ENCODE assay signal across 8 mouse cellular contexts in the genomic region with DNA sequence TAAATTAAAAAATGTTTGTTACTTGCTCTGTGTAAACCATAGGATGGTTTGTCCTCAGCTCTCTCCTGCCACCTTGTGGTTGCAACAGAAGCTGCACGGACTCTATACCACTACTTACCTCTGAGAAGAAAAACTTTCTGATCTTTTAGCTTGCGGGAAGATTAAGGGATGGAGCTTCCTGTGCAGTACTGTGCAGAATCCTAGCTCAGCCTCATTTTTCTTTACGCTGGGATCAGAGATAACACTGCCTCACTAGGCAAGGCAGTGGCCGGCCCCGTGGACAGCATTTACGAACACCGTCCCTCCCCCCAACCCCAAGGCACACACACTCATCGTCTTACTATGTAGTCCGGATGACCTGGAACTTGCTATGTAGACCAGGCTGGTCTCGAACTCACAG. TPM values are rescaled to one million over a fixed set of nuclear protein-coding genes. Genes with fewer than 3 reads are reported as not detected.
DNase-seq lines count a peak whose midpoint lies in the region; ATAC-seq and TF ChIP-seq lines count a peak whose summit lies in the region.

No protein-coding gene starts in this region.

- dilution Hi-C loops in CH12.LX (cut with MboI; ENCODE audit: extremely low pct_ligation_motif_present, extremely low pct_unique_long_range_greater_than_20kb, low sequenced_read_pairs) = no loop called here

- no peak for TF ChIP-seq EP300 in CH12.LX (IDR thresholded peaks at IDR 0.05; ENCODE audit: low read length)

- H3K4me2 ChIP-seq in CH12.LX (ENCODE audit: insufficient read depth, low read depth, poor library complexity, severe bottlenecking) = peak overlapping the region; percentile 37; the same call in 1 of the 2 replicates
- H3K4me2 ChIP-seq in lung, embryonic 14.5 days = peak overlapping the region; percentile 76

- no peak overlapping the region for H3K27ac ChIP-seq in CH12.LX (ENCODE audit: insufficient read depth, low read depth)
- no peak overlapping the region for H3K27ac ChIP-seq in embryonic fibroblast, embryonic 13.5 days (ENCODE audit: insufficient read depth, low read length)
- H3K27ac ChIP-seq in lung, embryonic 14.5 days (ENCODE audit: low read depth) = no peak overlapping the region
- no peak overlapping the region for H3K27ac ChIP-seq in olfactory bulb, adult 2 months (ENCODE audit: insufficient read depth, low read depth, low read length)

- peaks cover 8% of the 10 kb centered on the region for H3K9me3 ChIP-seq in CH12.LX (replicated peaks; ENCODE audit: low read length)
- no peaks in the 10 kb centered on the region for H3K9me3 ChIP-seq in lung, embryonic 14.5 days (ENCODE audit: low read depth, low read length)

- peak; percentile 82 for DNase-seq in CH12.LX (ENCODE audit: extremely low read depth)
- peak; percentile 68 to 74 for DNase-seq in adrenal gland, postnatal 36 days
- peak; percentile 67 to 76 for DNase-seq in heart, postnatal 36 days
- DNase-seq in layer of hippocampus, adult 11-12 months (ENCODE audit: low spot score) = peak; percentile 53
- DNase-seq in lung, embryonic 14.5 days = peak; percentile 92
- peak; percentile 68 to 86 for DNase-seq in thymus, postnatal 10 days (ENCODE audit: low spot score in 2 of 2)

- in situ Hi-C loops in CH12.LX (cut with MboI; ENCODE audit: low pct_ligation_motif_present, low pct_unique_long_range_greater_than_20kb, low sequenced_read_pairs) = loop anchor here (5.0 to 10.0 kb wide), 5 partner anchors 33 to 237 kb away; a partner anchor contains a TSS

- TF ChIP-seq POLR2A in CH12.LX (IDR thresholded peaks at IDR 0.05; ENCODE audit: low read depth, low read length) = no peak
- TF ChIP-seq POLR2A in embryonic fibroblast, embryonic 13.5 days (IDR thresholded peaks at IDR 0.05; ENCODE audit: low read depth, low read length) = no peak
- no peak for TF ChIP-seq POLR2A in olfactory bulb, adult 2 months (IDR thresholded peaks at IDR 0.05; ENCODE audit: insufficient read depth, low read depth, low read length)

- intact Hi-C loops in heart, postnatal 36 days (cut with DNase I) = loop anchor here (2.0 to 5.0 kb wide), 3 partner anchors 69 to 253 kb away; a partner anchor contains a TSS

- no peaks in the 10 kb centered on the region for H3K27me3 ChIP-seq in CH12.LX (replicated peaks)
- H3K27me3 ChIP-seq in lung, embryonic 14.5 days (ENCODE audit: insufficient read depth, low read length) = no peaks in the 10 kb centered on the region

- no peak overlapping the region for H3K9ac ChIP-seq in CH12.LX (ENCODE audit: insufficient read depth, low read depth)
- no peak overlapping the region for H3K9ac ChIP-seq in lung, embryonic 14.5 days

- 17% methylated on average over 10 of the region's 10 CpGs for WGBS in lung, embryonic 14.5 days
- 16% methylated on average over 10 of the region's 10 CpGs for WGBS in olfactory bulb, adult 2 months

- peak overlapping the region in 2 of 3 experiments; percentile 3 to 85 for H3K4me3 ChIP-seq in CH12.LX (replicated peaks in 1 of 3; ENCODE audit: low read depth in 2 of 3, low read length in 2 of 3, poor library complexity in 1 of 3)
- no peak overlapping the region for H3K4me3 ChIP-seq in embryonic fibroblast, embryonic 13.5 days (ENCODE audit: insufficient read depth, low read length)
- 0 out of 2 replicates have a peak overlapping the region, but pooled peaks have one; percentile 67 for H3K4me3 ChIP-seq in lung, embryonic 14.5 days (ENCODE audit: low read depth, low read length)
- H3K4me3 ChIP-seq in olfactory bulb, adult 2 months (ENCODE audit: insufficient read depth, low read depth, low read length) = no peak overlapping the region

- no peaks in the 10 kb centered on the region for H3K79me2 ChIP-seq in CH12.LX (replicated peaks; ENCODE audit: control insufficient read depth, extremely low read depth, insufficient read depth, poor library complexity, severe bottlenecking)

- H3K36me3 ChIP-seq in CH12.LX (replicated peaks in 1 of 2; ENCODE audit: control insufficient read depth in 1 of 2, insufficient read depth in 1 of 2, low read length in 1 of 2) = peaks cover 0 to 8% of the 10 kb centered on the region in 2 experiments
- peaks cover 12% of the 10 kb centered on the region; the same call in 1 of the 2 replicates for H3K36me3 ChIP-seq in lung, embryonic 14.5 days (ENCODE audit: insufficient read depth)

- peak; percentile 6; the same call in 1 of the 2 replicates for ATAC-seq in lung, embryonic 14.5 days (ENCODE audit: insufficient read depth)

- peak; percentile 82 for TF ChIP-seq RAD21 in CH12.LX (IDR thresholded peaks at IDR 0.05; ENCODE audit: low read depth, low read length)

- peaks cover 4 to 18% of the 10 kb centered on the region in 2 experiments for H3K4me1 ChIP-seq in CH12.LX (ENCODE audit: control insufficient read depth in 1 of 2, insufficient read depth in 2 of 2)
- H3K4me1 ChIP-seq in embryonic fibroblast, embryonic 13.5 days (ENCODE audit: control insufficient read depth, insufficient read depth, low read length) = no peaks in the 10 kb centered on the region
- H3K4me1 ChIP-seq in lung, embryonic 14.5 days (ENCODE audit: insufficient read depth) = peaks cover 5% of the 10 kb centered on the region; the same call in 1 of the 2 replicates
- peaks cover 11% of the 10 kb centered on the region for H3K4me1 ChIP-seq in olfactory bulb, adult 2 months (ENCODE audit: control insufficient read depth, insufficient read depth, low read length)

- TF ChIP-seq CTCF in CH12.LX (conservative IDR thresholded peaks at IDR 0.05 in 1 of 2, IDR thresholded peaks at IDR 0.05 in 1 of 2; ENCODE audit: low read depth in 2 of 2, low read length in 2 of 2) = peak; percentile 84 to 90
- TF ChIP-seq CTCF in embryonic fibroblast, embryonic 13.5 days (IDR thresholded peaks at IDR 0.05; ENCODE audit: borderline replicate concordance, insufficient read depth, low read length) = peak; percentile 47; the same call in 1 of the 2 replicates
- TF ChIP-seq CTCF in lung, embryonic 14.5 days (IDR thresholded peaks at IDR 0.05; ENCODE audit: low read depth) = peak; percentile 81
- TF ChIP-seq CTCF in olfactory bulb, adult 2 months (IDR thresholded peaks at IDR 0.05; ENCODE audit: insufficient read depth, low read depth, low read length) = peak; percentile 37; the same call in 1 of the 2 replicates

TF ChIP-seq in CH12.LX, 34 proteins besides CTCF, POLR2A, EP300 and RAD21 (continues in another document):
- TF ChIP-seq MAZ (IDR thresholded peaks at IDR 0.05; ENCODE audit: low read depth, low read length) (no peak), ZC3H11A (IDR thresholded peaks at IDR 0.05; ENCODE audit: low read depth, low read length) (peak; percentile 37; the same call in 1 of the 2 replicates), IRF4 (IDR thresholded peaks at IDR 0.05; ENCODE audit: low read depth, low read length) (no peak; the same call in 1 of the 2 replicates)

RNA-seq across cellular contexts. Expression of a gene that starts 1.0 kb away (rescaled TPM):
- 22.4 and 24.9 TPM in 2 replicates for total RNA-seq in CH12.LX (2012; rRNA removed)
- 4.3 and 5.0 TPM in 2 replicates for total RNA-seq in CH12.LX (2014; rRNA removed)
- 17.7 and 22.8 TPM in 2 replicates for polyA plus RNA-seq in CH12.LX (2012; ENCODE audit: insufficient read length, low read depth)
- 10 to 100 TPM; 50.3 to 59.1 TPM for total RNA-seq in adrenal gland, postnatal 36 days (2021)
- polyA plus RNA-seq in embryonic fibroblast, embryonic 13.5 days (2011; ENCODE audit: insufficient read length, low read depth, missing spikeins) = 20.4 and 21.5 TPM in 2 replicates
- total RNA-seq in heart, postnatal 36 days (2021) = 10 to 100 TPM; 48.3 to 52.6 TPM
- polyA plus RNA-seq in lung, embryonic 14.5 days (2014; fragmentation: Nextera tagmentation; extraction: Ambion mirVana) = 70.8 and 73.8 TPM in 2 replicates
- polyA plus RNA-seq in olfactory bulb, adult 2 months (2012; ENCODE audit: insufficient read depth, insufficient read length, low replicate concordance, missing spikeins) = not detected in 2 replicates

RNA-seq across cellular contexts. Expression of a gene that starts 20.1 kb away (rescaled TPM):
- 0.29 and 0.34 TPM in 2 replicates for total RNA-seq in CH12.LX (2012; rRNA removed)
- total RNA-seq in CH12.LX (2014; rRNA removed) = not detected in 2 replicates
- polyA plus RNA-seq in CH12.LX (2012; ENCODE audit: insufficient read length, low read depth) = 0.30 TPM in 1 of 2 replicates, not detected in the other
- total RNA-seq in adrenal gland, postnatal 36 days (2021) = 10 to 100 TPM; 43.2 to 67.9 TPM
- 3.7 and 5.2 TPM in 2 replicates for polyA plus RNA-seq in embryonic fibroblast, embryonic 13.5 days (2011; ENCODE audit: insufficient read length, low read depth, missing spikeins)
- total RNA-seq in heart, postnatal 36 days (2021) = 1 to 10 TPM; 1.6 to 2.3 TPM
- polyA plus RNA-seq in lung, embryonic 14.5 days (2014; fragmentation: Nextera tagmentation; extraction: Ambion mirVana) = 3.6 and 4.2 TPM in 2 replicates
- not detected in 2 replicates for polyA plus RNA-seq in olfactory bulb, adult 2 months (2012; ENCODE audit: insufficient read depth, insufficient read length, low replicate concordance, missing spikeins)

RNA-seq across cellular contexts. Expression of a gene that starts 32.3 kb away (rescaled TPM):
- not detected in 2 replicates for total RNA-seq in CH12.LX (2012; rRNA removed)
- not detected in 2 replicates for total RNA-seq in CH12.LX (2014; rRNA removed)
- not detected in 2 replicates for polyA plus RNA-seq in CH12.LX (2012; ENCODE audit: insufficient read length, low read depth)
- 1 to 10 TPM; 2.7 to 4.3 TPM for total RNA-seq in adrenal gland, postnatal 36 days (2021)
- polyA plus RNA-seq in embryonic fibroblast, embryonic 13.5 days (2011; ENCODE audit: insufficient read length, low read depth, missing spikeins) = not detected in 2 replicates
- under 1 TPM in 1 of 2 experiments, not detected in 1; 0.22 TPM for total RNA-seq in heart, postnatal 36 days (2021)
- polyA plus RNA-seq in lung, embryonic 14.5 days (2014; fragmentation: Nextera tagmentation; extraction: Ambion mirVana) = 0.53 and 0.68 TPM in 2 replicates
- polyA plus RNA-seq in olfactory bulb, adult 2 months (2012; ENCODE audit: insufficient read depth, insufficient read length, low replicate concordance, missing spikeins) = not detected in 2 replicates

RNA-seq across cellular contexts. Expression of a gene that starts 38.6 kb away (rescaled TPM):
- total RNA-seq in CH12.LX (2012; rRNA removed) = 111 and 148 TPM in 2 replicates
- total RNA-seq in CH12.LX (2014; rRNA removed) = 120 and 142 TPM in 2 replicates
- polyA plus RNA-seq in CH12.LX (2012; ENCODE audit: insufficient read length, low read depth) = 96.9 and 107 TPM in 2 replicates
- total RNA-seq in adrenal gland, postnatal 36 days (2021) = 10 to 100 TPM; 73.7 to 78.1 TPM
- polyA plus RNA-seq in embryonic fibroblast, embryonic 13.5 days (2011; ENCODE audit: insufficient read length, low read depth, missing spikeins) = 65.2 and 69.7 TPM in 2 replicates
- 10 to 100 TPM; 37.1 to 37.8 TPM for total RNA-seq in heart, postnatal 36 days (2021)
- 196 and 212 TPM in 2 replicates for polyA plus RNA-seq in lung, embryonic 14.5 days (2014; fragmentation: Nextera tagmentation; extraction: Ambion mirVana)
- not detected in 2 replicates for polyA plus RNA-seq in olfactory bulb, adult 2 months (2012; ENCODE audit: insufficient read depth, insufficient read length, low replicate concordance, missing spikeins)

RNA-seq across cellular contexts. Expression of a gene that starts 56.6 kb away (rescaled TPM):
- total RNA-seq in CH12.LX (2012; rRNA removed) (not detected in 2 replicates), CH12.LX (2014; rRNA removed) (not detected in 2 replicates)
- polyA plus RNA-seq in CH12.LX (2012; ENCODE audit: insufficient read length, low read depth) = not detected in 2 replicates
- total RNA-seq in adrenal gland, postnatal 36 days (2021) = 1 to 10 TPM; 1.5 TPM
- 203 and 419 TPM in 2 replicates for polyA plus RNA-seq in embryonic fibroblast, embryonic 13.5 days (2011; ENCODE audit: insufficient read length, low read depth, missing spikeins)
- 1 to 10 TPM; 7.3 to 8.8 TPM for total RNA-seq in heart, postnatal 36 days (2021)
- polyA plus RNA-seq in lung, embryonic 14.5 days (2014; fragmentation: Nextera tagmentation; extraction: Ambion mirVana) = 69.1 and 71.2 TPM in 2 replicates
- not detected in 2 replicates for polyA plus RNA-seq in olfactory bulb, adult 2 months (2012; ENCODE audit: insufficient read depth, insufficient read length, low replicate concordance, missing spikeins)

Comparison
In these comparisons a context has a peak if more than half of its experiments do, and no peak if none do; other contexts are left out.
1. H3K4me3 ChIP-seq: peak in CH12.LX (2 of 3) and lung, embryonic 14.5 days (single experiment); none in embryonic fibroblast, embryonic 13.5 days (single experiment) and olfactory bulb, adult 2 months (single experiment).
2. CTCF ChIP-seq: peak in every context shown above with its lines; median percentile 87 in CH12.LX; 81 in lung, embryonic 14.5 days; 47 in embryonic fibroblast, embryonic 13.5 days; 37 in olfactory bulb, adult 2 months.
3. RNA of a gene that starts 1.0 kb away (polyA plus RNA-seq): 70.8 to 73.8 TPM in lung, embryonic 14.5 days, 17.7 to 22.8 TPM in CH12.LX and 20.4 to 21.5 TPM in embryonic fibroblast, embryonic 13.5 days; not detected in olfactory bulb, adult 2 months; every median in the first group is over 10 times any median in the second.
4. Peak in every context shown above with its lines, with median percentiles within 50 percentile points of each other: DNase-seq.